Mouse (Mus musculus) heart, adult 11 months (tissue): ENCODE measurements around the gene Npat.
A peak's percentile ranks its signal among the peaks of the same experiment; 100 is the strongest.

ENCODE experiments used
- DNase-seq: peaks from one replicate; pipeline ENCODE4 v3.0.0; 2022

Npat gene

GRCm38 (mm10) chr9:53609968-53610781, 73.3 kb downstream of the Npat start, which contains the start of gene Acat1:
Gene Acat1, minus strand, starts transcription at chr9:53610382.
- peak; percentile 100 for DNase-seq

DNA sequence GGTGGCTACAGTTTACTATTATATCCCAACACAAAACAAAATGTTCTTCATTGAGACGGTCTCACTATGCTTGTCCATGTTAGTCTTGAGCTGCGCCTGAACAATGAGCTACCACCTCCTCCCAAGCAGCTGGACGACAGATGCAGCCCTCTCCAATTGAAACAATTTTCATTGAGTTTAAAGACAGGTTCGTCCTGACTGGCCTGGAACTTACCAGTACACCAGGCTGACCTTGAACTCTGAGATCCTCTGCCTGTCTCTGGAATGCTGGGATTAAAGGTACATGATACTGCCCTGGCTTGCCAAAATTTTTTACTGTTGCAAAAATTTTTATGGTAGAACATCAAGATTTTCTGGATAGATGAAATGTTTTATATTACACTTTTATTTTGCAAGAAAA, 77.4 kb downstream of the Npat start:
- peak; percentile 57 for DNase-seq

- peak; percentile 72 for DNase-seq
Observed at GRCm38 (mm10) chr9:53615246-53615645, 78.4 kb downstream of the Npat start.
